Mouse (Mus musculus): Measurements from ENCODE around the gene Pde4d. TPM values are rescaled to one million over a fixed set of nuclear protein-coding genes. Genes with fewer than 3 reads are reported as not detected.

Pde4d gene
- total RNA-seq, 2 experiments from 2014 or later: 36.9 to 46.8 TPM

DNA sequence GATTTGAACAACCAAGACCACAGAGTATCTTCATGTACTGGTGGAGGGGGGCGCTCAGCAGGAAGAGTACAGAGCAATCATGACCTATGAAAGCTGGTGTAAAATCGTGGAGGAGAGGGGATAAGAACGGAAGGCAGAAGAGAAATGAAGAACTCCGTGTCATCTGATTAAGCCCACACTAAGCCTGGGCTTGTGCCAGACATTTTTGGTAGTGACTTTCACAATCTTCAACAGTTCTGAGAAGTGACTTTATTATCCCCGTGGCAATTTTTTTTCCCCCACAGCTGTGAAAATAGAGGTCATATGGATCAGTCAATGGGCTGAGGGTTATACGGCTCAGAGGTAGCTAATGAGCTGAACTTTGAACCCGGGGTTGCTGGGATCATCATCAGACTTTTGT is 1202.9 kb downstream of the Pde4d start:
- peak in 1 of 2 experiments; percentile 26 for DNase-seq

GRCm38 (mm10) chr13:109655390-109655789 is 1205.6 kb downstream of the Pde4d start:
- DNase-seq: no peak
- intact Hi-C loops (cut with DNase I): no loop called here

More for the DNA sequence above, 1202.9 kb downstream of the Pde4d start:
- intact Hi-C loops (cut with DNase I): no loop called here

- intact Hi-C loops (cut with DNase I): no loop called here
- no peak for DNase-seq
These were observed 1209.4 kb downstream of the Pde4d start for GRCm38 (mm10) chr13:109659103-109659502.

DNA sequence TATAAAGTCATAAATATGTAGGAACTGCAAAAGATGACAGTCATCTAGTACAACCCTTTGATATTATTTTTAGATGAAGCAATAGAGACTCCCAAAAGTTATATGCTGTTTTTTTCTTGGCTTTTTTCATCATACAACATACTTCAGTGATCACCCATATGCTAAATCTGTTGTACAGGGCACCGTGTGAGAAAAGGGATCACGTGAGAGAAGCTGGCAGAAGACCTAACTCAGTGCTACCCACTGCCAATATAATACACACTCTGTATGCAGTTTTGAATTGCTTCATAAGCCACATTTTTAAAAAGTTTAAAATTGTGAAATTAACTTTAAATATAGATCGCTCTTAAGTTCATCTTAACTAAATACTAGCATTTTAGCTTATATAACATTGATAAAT is 1211.6 kb downstream of the Pde4d start:
- DNase-seq: no peak
- intact Hi-C loops (cut with DNase I): no loop called here

GRCm38 (mm10) chr13:109662099-109662498 is 1212.4 kb downstream of the Pde4d start:
- DNase-seq: no peak
- intact Hi-C loops (cut with DNase I): no loop called here

- intact Hi-C loops (cut with DNase I): no loop called here
- DNase-seq: no peak
These were observed 1213.0 kb downstream of the Pde4d start for GRCm38 (mm10) chr13:109662731-109663130.

DNA sequence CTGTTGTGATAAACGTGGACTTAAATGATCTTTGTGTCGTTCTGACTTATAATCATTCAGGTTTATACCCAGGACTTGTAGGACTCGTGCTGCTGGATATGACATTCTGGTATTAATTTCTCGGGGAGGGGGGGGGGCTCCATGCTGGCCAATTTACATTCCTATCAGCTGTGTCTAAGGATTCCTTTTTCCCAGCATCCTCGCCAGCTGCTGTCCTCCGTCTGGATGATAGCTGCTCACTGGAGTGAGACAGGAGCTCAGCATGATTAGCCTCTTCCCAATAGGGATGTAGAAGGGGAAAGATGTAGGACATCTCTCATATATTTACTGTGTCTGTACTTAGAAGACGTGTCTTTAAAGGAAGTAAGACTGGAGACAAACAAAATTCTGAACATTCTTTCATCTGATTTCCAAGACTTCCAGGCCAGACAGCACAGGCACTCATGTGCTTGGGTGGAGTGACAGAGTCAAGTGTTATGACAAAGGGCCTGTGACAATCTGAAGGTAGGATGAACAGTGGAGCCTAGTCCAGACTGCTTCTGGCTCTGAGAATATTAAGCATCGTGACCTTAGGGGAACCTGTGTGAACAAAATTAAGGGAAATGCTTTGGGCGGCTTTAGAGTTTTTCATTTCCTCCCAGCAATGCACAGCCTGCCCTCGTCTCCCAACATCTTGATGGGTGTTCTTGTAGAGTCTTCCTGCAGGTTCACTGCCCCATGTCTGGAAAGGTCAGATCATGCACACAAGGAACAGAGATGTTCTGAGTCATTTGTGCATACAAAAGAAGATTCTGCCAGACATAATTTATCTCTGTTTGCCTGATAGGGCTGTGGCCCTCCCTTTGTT is 1215.4 kb downstream of the Pde4d start:
- no peak for DNase-seq
- intact Hi-C loops (cut with DNase I): no loop called here

- DNase-seq: no peak
These were observed 1216.2 kb downstream of the Pde4d start for GRCm38 (mm10) chr13:109665803-109666403.

GRCm38 (mm10) chr13:109669965-109670364 is 1220.2 kb downstream of the Pde4d start:
- no peak for DNase-seq
- intact Hi-C loops (cut with DNase I): no loop called here

More at GRCm38 (mm10) chr13:109665803-109666403, 1216.2 kb downstream of the Pde4d start:
- intact Hi-C loops (cut with DNase I): no loop called here

DNA sequence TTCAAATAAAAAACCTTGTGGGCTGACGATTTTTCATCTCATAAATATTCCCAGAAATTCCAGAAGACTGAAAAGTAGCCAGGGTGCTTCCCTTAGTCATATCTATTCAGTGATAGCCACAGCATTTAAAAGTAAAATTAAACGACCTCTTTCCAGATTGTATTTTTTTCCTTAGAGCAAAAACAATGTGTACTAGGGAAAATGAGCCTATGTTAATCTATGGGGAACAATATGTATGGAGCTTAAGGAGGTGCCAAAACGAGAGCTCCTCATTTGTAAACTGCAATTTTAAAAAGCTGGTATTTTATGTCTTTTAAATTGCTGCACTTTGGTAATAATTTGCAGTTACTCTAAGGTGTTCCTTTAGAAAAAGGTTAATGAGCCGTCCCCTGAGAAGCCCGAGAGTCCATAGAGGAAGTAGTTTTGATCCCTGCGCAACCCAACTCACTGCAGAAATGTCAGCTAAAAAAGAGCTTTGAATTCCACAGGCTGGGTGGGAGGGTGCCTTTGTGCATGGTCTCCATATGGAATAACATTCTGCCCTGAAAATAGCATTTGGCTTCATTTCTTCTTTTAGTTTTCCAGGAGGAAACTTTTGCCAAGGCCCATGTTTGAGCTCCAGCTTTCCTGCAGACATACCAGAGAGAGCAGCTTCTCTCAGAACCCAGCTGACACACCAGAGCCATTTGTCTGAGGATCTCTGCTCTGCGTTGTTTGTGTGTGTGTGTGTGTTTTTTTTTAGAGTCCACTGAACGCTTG is 1222.0 kb downstream of the Pde4d start:
- DNase-seq: no peak
- intact Hi-C loops (cut with DNase I): no loop called here

- intact Hi-C loops (cut with DNase I): no loop called here
- no peak for DNase-seq
These were observed 1227.3 kb downstream of the Pde4d start for GRCm38 (mm10) chr13:109677047-109677446.

DNA sequence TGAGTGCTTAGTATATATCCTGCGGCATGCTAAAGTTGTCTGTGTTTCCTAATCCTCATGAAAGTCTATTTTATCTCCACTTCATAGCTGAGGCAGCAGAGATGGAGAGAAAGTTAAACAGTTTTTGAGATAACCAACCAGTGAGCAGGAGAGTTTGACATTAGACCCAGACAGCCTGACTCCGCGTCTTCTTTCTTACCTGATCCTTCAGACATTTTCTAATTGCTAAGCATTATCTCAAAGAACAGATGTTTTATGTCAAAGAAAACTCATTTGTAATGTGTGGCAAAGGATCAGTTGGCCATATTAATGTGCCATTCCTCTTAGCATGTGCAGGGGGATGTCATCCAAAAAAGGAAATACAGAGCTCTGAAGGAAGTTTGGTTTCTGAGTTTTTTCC is 1227.9 kb downstream of the Pde4d start:
- intact Hi-C loops (cut with DNase I): no loop called here
- DNase-seq: no peak

GRCm38 (mm10) chr13:109678991-109679390 is 1229.2 kb downstream of the Pde4d start:
- intact Hi-C loops (cut with DNase I): no loop called here
- DNase-seq: no peak

- intact Hi-C loops (cut with DNase I): no loop called here
- DNase-seq: no peak
These were observed 1230.5 kb downstream of the Pde4d start for GRCm38 (mm10) chr13:109680229-109680628.

DNA sequence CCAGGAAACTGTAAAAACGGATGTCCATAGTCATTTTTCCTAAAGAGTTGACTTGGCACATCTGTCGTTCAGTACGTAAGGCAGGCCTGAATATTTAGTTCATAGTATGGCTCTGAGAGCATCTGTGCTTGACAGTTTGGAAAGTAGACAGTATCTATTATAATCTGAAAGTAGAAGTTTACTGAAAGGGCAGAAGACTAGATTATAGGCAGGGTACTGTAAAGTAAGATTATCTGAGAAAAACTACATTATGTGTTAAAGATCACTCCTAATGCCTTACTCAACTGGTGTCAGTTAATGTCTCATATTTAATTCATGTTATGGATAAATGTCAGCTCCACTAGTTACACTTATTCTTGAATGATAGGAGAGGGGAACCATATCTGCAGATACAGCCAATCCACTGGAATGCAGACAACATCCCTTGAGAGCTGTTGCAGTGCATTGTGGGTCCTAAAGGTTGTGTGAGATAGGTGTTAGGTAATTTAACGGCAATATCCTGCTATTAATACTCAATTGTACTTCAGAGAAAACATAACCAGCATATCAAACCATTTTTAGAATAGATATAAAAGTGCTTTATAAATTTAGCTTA is 1232.0 kb downstream of the Pde4d start:
- intact Hi-C loops (cut with DNase I): no loop called here
- DNase-seq: no peak

- intact Hi-C loops (cut with DNase I): no loop called here
- DNase-seq: no peak
These were observed 1233.3 kb downstream of the Pde4d start for GRCm38 (mm10) chr13:109683001-109683400.

- intact Hi-C loops (cut with DNase I): loop anchor here (5.0 kb wide), 2 partner anchors 52 to 63 kb away; no protein-coding TSS in a partner anchor
- no peak for DNase-seq
These were observed 1235.2 kb downstream of the Pde4d start for GRCm38 (mm10) chr13:109684985-109685295.

DNA sequence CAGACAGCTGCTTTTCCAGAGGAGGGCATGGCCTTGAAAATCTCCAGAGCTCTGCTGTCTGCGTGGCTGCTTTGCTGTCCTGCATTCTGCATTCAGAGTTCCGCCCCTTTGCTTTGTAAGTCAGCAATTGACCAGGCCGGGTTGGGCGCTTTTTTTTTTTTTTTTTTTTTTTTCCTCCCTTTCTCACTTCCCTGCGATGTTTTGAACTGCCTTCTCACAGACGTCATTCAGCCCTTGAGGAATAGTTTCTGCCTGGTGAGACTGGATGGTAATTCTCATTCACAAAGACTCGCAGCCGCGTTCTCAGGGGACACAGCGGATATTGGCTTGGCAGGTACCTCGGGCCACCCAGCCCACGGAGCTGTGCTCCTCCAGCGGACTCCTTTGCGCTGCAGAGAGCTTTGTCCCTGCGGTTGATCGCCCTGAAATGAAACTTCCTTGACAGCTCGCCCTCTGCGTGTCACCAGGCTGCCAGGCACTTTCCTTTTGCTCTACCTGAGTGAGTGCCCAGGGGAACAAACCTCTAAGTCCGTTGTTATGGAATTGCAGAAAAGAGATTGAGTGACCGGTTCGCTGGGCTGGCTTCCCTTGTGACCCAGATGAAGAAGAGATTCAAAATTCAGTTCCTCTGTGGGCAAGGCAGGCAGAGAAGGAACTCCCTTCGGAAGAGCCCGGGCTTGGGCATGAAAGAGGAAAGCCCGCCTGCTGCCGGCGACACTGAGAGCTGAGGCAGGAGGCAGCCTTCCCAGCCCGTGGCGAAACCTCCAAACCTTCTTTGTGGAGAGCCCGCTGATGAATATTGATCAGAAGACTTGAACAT is 1235.8 kb downstream of the Pde4d start:
- DNase-seq: peak; percentile 49 to 60
- intact Hi-C loops (cut with DNase I): loop anchor here (5.0 kb wide), 2 partner anchors 52 to 63 kb away; no protein-coding TSS in a partner anchor

- no peak for DNase-seq
- intact Hi-C loops (cut with DNase I): loop anchor here (5.0 kb wide), 2 partner anchors 51 to 64 kb away; no protein-coding TSS in a partner anchor
These were observed 1236.5 kb downstream of the Pde4d start for GRCm38 (mm10) chr13:109686116-109686876.

Measured in heart, postnatal 14 days (tissue).